Mouse (Mus musculus) embryonic facial prominence, embryonic 14.5 days (tissue): ENCODE measurements around the gene C1ql1. TPM values are rescaled to one million over a fixed set of nuclear protein-coding genes. Genes with fewer than 3 reads are reported as not detected.

Experiments used
- ATAC-seq: fragments of 200-750 bp; cut with Nextera tagmentation; 2 replicates; pipeline ENCODE4 v1.8.0; 2017; ENCODE audit warnings: low read depth, moderate number of reproducible peaks, moderate TSS enrichment
- DNase-seq: peaks from one replicate; pipeline ENCODE4 v3.0.0-alpha.2; 2015; ENCODE audit warnings: low spot score
- H3K27ac ChIP-seq: fragments of 300-500 bp; sonication (generic); replicated peaks from 2 replicates; pipeline ENCODE4 v1.5.1; 2014; ENCODE audit warnings: low read depth, mild to moderate bottlenecking, low read length, moderate library complexity
- H3K27me3 ChIP-seq: fragments of 300-500 bp; sonication (generic); replicated peaks from 2 replicates; pipeline ENCODE4 v1.6.1; 2014; ENCODE audit warnings: low read length; ENCODE audit not compliant: control insufficient read depth, insufficient read depth
- H3K36me3 ChIP-seq: fragments of 300-500 bp; sonication (generic); 2 replicates; pipeline ENCODE4 v1.6.1; 2014; ENCODE audit warnings: low read length, mixed read lengths; ENCODE audit not compliant: control insufficient read depth, insufficient read depth
- H3K4me1 ChIP-seq: fragments of 300-500 bp; sonication (generic); 2 replicates; pipeline ENCODE4 v1.6.1; 2014; ENCODE audit warnings: antibody characterized with exemption, low read length; ENCODE audit not compliant: control insufficient read depth, insufficient read depth
- H3K4me2 ChIP-seq: fragments of 300-500 bp; sonication (generic); 2 replicates; pipeline ENCODE4 v1.6.1; 2014; ENCODE audit warnings: low read depth, mild to moderate bottlenecking, low read length, moderate library complexity, mixed read lengths
- H3K4me3 ChIP-seq: fragments of 300-500 bp; sonication (generic); 2 replicates; pipeline ENCODE4 v1.5.1; 2014; ENCODE audit warnings: low read depth, mild to moderate bottlenecking, low read length
- H3K9ac ChIP-seq: fragments of 300-500 bp; sonication (generic); 2 replicates; pipeline ENCODE4 v1.6.1; 2014; ENCODE audit warnings: low read depth, mild to moderate bottlenecking, low read length, moderate library complexity, mixed read lengths
- H3K9me3 ChIP-seq: fragments of 300-500 bp; sonication (generic); 2 replicates; pipeline ENCODE4 v1.6.1; 2016; ENCODE audit warnings: low read length; ENCODE audit not compliant: control insufficient read depth
- WGBS: fragments of 180-500 bp; shearing (Covaris S2); extraction: QIAGEN DNeasy Blood & Tissue Kit; methylation state at CpG from one replicate; pipeline ENCODE4 v1.1.7; 2014; 5-methylcytosine and 5-hydroxymethylcytosine counted together
- polyA plus RNA-seq: library from polyadenylated mRNA; unstranded; fragments of >200 nt; fragmentation: Nextera tagmentation; extraction: Ambion mirVana; gene quantifications from 2 replicates; pipeline ENCODE4 v1.2.1, GENCODE M21; 2014

C1ql1 gene
- polyA plus RNA-seq, 1 experiment from 2014 or later: 1.8 TPM

- H3K4me1 ChIP-seq: peaks cover 3% of the 10 kb centered on the region; the same call in 1 of the 2 replicates
- no peaks in the 10 kb centered on the region for H3K36me3 ChIP-seq
- no peak overlapping the region for H3K9ac ChIP-seq
- no peak overlapping the region for H3K4me3 ChIP-seq
- H3K4me2 ChIP-seq: no peak overlapping the region
- DNase-seq (no peak), ATAC-seq (no peak)
- no peaks in the 10 kb centered on the region for H3K9me3 ChIP-seq
- peaks cover 17% of the 10 kb centered on the region; the same call in 1 of the 2 replicates for H3K27me3 ChIP-seq
- 65% methylated on average over 5 of the region's 5 CpGs for WGBS
- no peak overlapping the region for H3K27ac ChIP-seq
Observed at GRCm38 (mm10) chr11:102890096-102890495, 56.4 kb downstream of the C1ql1 start.

Other genes starting within 250 kb of the C1ql1 start
- gene Ccdc43, start 248.9 kb downstream of the C1ql1 start, polyA plus RNA-seq: 41.1 and 47.9 TPM in 2 replicates
- 8.1 and 9.3 TPM in 2 replicates for gene Adam11, start 185.2 kb downstream of the C1ql1 start, polyA plus RNA-seq
- 46.0 and 49.6 TPM in 2 replicates for gene Gjc1, start 127.0 kb downstream of the C1ql1 start, polyA plus RNA-seq
- gene Higd1b, start 110.8 kb downstream of the C1ql1 start, polyA plus RNA-seq: 0.79 and 1.3 TPM in 2 replicates
- 130 and 154 TPM in 2 replicates for gene Eftud2, start 65.7 kb downstream of the C1ql1 start, polyA plus RNA-seq
- 1.0 and 2.3 TPM in 2 replicates for gene Ccdc103, start 65.5 kb downstream of the C1ql1 start, polyA plus RNA-seq
- not detected in 2 replicates for gene Fam187a, start 61.5 kb downstream of the C1ql1 start, polyA plus RNA-seq
- 0.31 and 0.45 TPM in 2 replicates for gene Gfap, start 45.8 kb downstream of the C1ql1 start, polyA plus RNA-seq
- 6.6 and 7.0 TPM in 2 replicates for gene Kif18b, start 21.6 kb downstream of the C1ql1 start, polyA plus RNA-seq
- 55.5 and 60.0 TPM in 2 replicates for gene Nmt1, start 81.5 kb upstream of the C1ql1 start, polyA plus RNA-seq
- gene Dcakd, start 81.6 kb upstream of the C1ql1 start, polyA plus RNA-seq: 138 and 153 TPM in 2 replicates
- 3.0 and 3.2 TPM in 2 replicates for gene Plcd3, start 155.0 kb upstream of the C1ql1 start, polyA plus RNA-seq
- 15.0 and 21.4 TPM in 2 replicates for gene Acbd4, start 155.0 kb upstream of the C1ql1 start, polyA plus RNA-seq
- 7.3 and 8.9 TPM in 2 replicates for gene Hexim1, start 169.5 kb upstream of the C1ql1 start, polyA plus RNA-seq
- gene Hexim2, start 185.7 kb upstream of the C1ql1 start, polyA plus RNA-seq: 6.8 and 9.5 TPM in 2 replicates
- 3.3 and 3.5 TPM in 2 replicates for gene Fmnl1, start 224.4 kb upstream of the C1ql1 start, polyA plus RNA-seq